Mouse (Mus musculus) cerebral cortex, adult 2 months (tissue): ENCODE data around the gene Helz.

Experiments used
- WGBS: fragments of 180-500 bp; shearing (Covaris S2); methylation state at CpG from one replicate; pipeline ENCODE4 v1.1.7; 2018; 5-methylcytosine and 5-hydroxymethylcytosine counted together

Helz gene

GRCm38 (mm10) chr11:107548204-107548975 is 660 bp downstream of the Helz start:
- WGBS, result 3% methylated on average over 39 of the region's 39 CpGs

GRCm38 (mm10) chr11:107559874-107560273 is 12.1 kb downstream of the Helz start:
- 99% methylated on average over 5 of the region's 5 CpGs for WGBS

- 75% methylated on average over 3 of the region's 3 CpGs for whole genome bisulfite sequencing
These were observed 19.7 kb downstream of the Helz start for GRCm38 (mm10) chr11:107567431-107567830.

- WGBS, result 83% methylated on average over 6 of the region's 6 CpGs
These were observed 20.8 kb downstream of the Helz start for GRCm38 (mm10) chr11:107568466-107568995.

GRCm38 (mm10) chr11:107570891-107571290 is 23.2 kb downstream of the Helz start:
- WGBS, result 74% methylated on average over 8 of the region's 8 CpGs

- WGBS, result 99% methylated on average over 2 of the region's 2 CpGs
These were observed 23.6 kb downstream of the Helz start for GRCm38 (mm10) chr11:107571318-107571717.

GRCm38 (mm10) chr11:107572551-107572950 is 24.8 kb downstream of the Helz start:
- 85% methylated on average over 3 of the region's 3 CpGs for WGBS

GRCm38 (mm10) chr11:107573061-107573692 is 25.4 kb downstream of the Helz start:
- WGBS, result 65% methylated on average over 11 of the region's 11 CpGs

- WGBS, result 57% methylated on average over 6 of the region's 6 CpGs
These were observed 26.1 kb downstream of the Helz start for GRCm38 (mm10) chr11:107573847-107574246.

- 96% methylated on average over 20 of the region's 20 CpGs for WGBS
These were observed 27.3 kb downstream of the Helz start for GRCm38 (mm10) chr11:107574811-107575705.

GRCm38 (mm10) chr11:107576186-107576585 is 28.5 kb downstream of the Helz start:
- WGBS, result 88% methylated on average over 7 of the region's 7 CpGs

GRCm38 (mm10) chr11:107577400-107577799 is 29.7 kb downstream of the Helz start:
- 45% methylated on average over 8 of the region's 8 CpGs for WGBS

GRCm38 (mm10) chr11:107578226-107578625 is 30.5 kb downstream of the Helz start:
- 65% methylated on average over 7 of the region's 7 CpGs for WGBS

GRCm38 (mm10) chr11:107580786-107581185 is 33.1 kb downstream of the Helz start:
- WGBS, result 91% methylated on average over 4 of the region's 4 CpGs

- WGBS, result 54% methylated on average over 12 of the region's 12 CpGs
These were observed 37.1 kb downstream of the Helz start for GRCm38 (mm10) chr11:107584660-107585451.

GRCm38 (mm10) chr11:107586129-107586528 is 38.4 kb downstream of the Helz start:
- WGBS, result 81% methylated on average over 5 of the region's 5 CpGs

GRCm38 (mm10) chr11:107587141-107587540 is 39.4 kb downstream of the Helz start:
- 82% methylated on average over 7 of the region's 7 CpGs for WGBS

- WGBS, result 57% methylated on average over 5 of the region's 5 CpGs
These were observed 44.8 kb downstream of the Helz start for GRCm38 (mm10) chr11:107592575-107592974.

GRCm38 (mm10) chr11:107597381-107597780 is 49.7 kb downstream of the Helz start:
- WGBS, result 97% methylated on average over 4 of the region's 4 CpGs

GRCm38 (mm10) chr11:107605694-107606093 is 58.0 kb downstream of the Helz start:
- 80% methylated on average over 7 of the region's 7 CpGs for WGBS

GRCm38 (mm10) chr11:107613906-107614305 is 66.2 kb downstream of the Helz start:
- 94% methylated on average over 5 of the region's 5 CpGs for WGBS
